Mouse (Mus musculus) bone marrow, adult 2 months (tissue): ENCODE data around the gene Frrs1.

Experiments used
- CTCF ChIP-seq: fragments of 200-500 bp; IDR thresholded peaks from 2 replicates; pipeline ENCODE4 v1.5.1; 2011; ENCODE audit warnings: low read length, control low read depth; ENCODE audit not compliant: control insufficient read depth, insufficient read depth
- POLR2A ChIP-seq: fragments of 200-500 bp; IDR thresholded peaks from 2 replicates; pipeline ENCODE4 v1.6.1; 2011; ENCODE audit warnings: low read depth, mild to moderate bottlenecking, control low read depth, low read length, borderline replicate concordance; ENCODE audit not compliant: control insufficient read depth

GRCm38 (mm10) chr3:116941559-116942117 is 82.4 kb downstream of the Frrs1 start:
- no peak for TF ChIP-seq CTCF
- no peak for TF ChIP-seq POLR2A
